Mouse (Mus musculus) v-Abl transformed pro-B cells (cell line): ENCODE results near the gene Kcna6.

Experiments
- in situ Hi-C, 2 experiments: fragments of 400-800 bp; cut with MboI; formaldehyde crosslinking; loops; one replicate each; pipeline ENCODE4 v1.15.1; 2025; ENCODE audit not compliant: unreplicated experiment in 2 of 2

Gene Kcna6

DNA sequence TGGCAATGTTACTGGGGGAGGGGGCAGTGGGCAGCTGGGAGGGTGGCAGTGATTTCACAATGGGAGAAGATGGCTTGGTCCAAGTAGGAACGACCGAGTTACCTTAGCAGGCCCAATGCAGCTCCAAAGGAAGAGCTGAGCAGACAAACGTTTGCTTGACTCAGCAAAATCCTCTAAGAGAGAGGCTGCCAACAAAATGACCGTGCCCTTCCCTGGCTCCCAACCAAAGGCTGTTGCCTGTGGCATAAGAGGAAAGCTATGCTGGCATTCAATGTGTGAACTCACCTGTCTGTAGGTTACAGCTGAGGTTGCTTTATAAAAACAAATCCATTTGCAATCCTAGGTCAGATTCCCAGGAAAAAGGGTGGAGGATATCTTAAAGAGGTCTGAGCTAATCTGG lies 3.5 kb downstream of the Kcna6 start:
- in situ Hi-C loops: no loop called here

DNA sequence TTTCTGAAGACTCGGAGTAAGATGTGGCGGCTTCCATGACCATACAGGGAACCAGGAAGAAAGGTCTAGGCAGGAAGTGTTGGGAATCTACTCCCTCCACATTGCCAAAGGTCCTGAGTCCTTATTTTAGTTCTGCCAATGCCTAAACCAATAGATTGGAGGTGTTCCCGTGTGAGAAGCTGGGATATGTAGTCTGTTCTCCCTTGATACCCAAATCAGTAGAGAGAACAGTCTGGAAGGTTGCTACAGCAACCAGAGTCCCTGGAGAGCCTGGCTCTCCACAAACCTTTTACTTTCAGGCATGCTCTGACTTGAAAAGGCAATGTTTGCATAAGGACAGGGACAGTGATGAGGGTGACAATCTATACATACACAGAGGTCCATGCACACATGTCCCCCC lies 4.7 kb downstream of the Kcna6 start:
- in situ Hi-C loops: no loop called here

DNA sequence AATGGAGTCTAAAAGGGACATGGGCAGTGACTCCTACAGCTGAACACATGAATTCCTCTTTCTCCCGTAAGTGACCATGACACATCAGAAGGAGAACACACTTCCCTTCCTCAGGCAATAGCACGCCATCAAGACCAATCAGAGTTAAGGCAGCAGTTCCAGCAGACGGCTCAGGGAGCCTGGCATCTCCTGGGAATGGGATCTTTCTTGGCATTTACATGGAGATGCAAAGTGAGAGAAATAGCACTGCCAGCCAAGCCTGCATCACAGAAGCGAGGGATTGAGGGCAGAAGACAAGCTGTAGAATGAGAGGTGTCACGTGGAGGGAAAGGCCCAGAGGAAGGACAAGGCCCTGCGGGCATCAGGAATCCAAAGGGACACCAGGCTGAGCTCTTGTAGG lies 7.8 kb downstream of the Kcna6 start:
- in situ Hi-C loops: no loop called here

DNA sequence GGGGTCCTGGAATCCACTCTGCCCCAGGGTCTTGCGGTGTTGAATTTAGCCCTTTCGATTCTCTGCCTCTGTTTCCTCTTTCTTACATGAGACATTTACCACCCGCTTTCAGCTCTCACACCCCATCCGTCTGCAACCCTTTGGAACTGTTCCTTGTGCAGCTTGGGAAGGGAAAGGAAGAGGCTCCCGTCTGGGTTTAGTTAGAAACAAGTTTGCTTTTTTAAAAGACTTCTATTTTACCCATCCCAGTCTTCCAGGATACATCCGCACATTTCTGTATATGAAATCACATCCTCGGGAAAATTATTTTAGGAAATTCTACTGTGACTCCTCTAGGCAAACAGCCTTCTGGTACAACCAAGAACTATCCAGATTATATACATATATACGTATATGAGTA lies 11.7 kb downstream of the Kcna6 start:
- in situ Hi-C loops: no loop called here

DNA sequence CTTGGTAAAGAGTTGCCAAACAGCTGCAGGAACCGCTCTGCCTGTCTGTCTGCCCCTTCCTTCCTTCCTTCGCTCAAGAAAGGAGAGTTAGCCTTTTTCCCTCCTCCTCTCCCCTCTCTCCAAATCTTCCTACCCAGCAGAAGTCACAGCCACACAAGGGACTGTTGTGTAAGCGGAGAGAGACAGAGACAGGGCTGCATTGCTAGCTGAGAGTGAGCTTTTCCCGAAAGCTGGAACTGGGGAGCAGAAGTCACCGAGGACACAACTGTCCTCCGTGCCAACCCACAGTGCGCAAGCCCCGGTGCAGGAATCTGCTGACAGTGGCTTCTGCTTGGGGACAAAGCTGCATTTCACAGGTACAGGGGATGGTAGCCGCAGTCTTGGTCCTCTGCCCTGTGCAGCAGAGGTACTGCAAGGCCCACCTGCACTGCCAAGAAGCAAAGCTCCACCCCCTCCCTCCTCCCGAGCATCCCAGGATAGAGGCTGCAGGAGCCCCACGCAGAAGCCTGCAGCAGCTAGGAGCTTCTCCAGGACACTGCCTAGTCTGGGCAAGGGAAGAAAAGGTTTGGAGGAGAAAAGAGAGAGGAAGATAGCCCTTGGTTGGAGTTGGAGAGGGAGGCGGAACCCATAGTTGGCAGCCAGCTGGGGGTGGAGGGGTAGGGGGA lies 21.9 kb downstream of the Kcna6 start:
- in situ Hi-C loops: no loop called here

DNA sequence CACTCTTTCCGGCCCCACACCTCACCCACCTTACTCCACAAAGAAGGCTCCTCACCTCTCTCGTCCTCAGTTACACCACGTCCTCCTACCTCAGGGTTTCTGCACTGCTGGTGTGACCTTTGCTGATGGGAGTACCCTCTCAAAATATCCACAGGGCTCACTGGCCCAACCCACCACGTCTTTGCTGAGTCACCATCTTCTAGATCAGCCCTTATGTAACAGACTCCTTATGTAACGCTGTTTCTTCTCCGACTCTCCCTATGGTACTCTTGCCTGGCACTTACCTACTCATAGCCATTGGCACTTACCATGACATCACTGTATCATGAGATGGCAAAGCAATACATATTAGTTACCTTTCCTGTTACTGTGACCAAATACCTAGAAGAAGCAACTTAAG lies 27.9 kb downstream of the Kcna6 start:
- in situ Hi-C loops: no loop called here

DNA sequence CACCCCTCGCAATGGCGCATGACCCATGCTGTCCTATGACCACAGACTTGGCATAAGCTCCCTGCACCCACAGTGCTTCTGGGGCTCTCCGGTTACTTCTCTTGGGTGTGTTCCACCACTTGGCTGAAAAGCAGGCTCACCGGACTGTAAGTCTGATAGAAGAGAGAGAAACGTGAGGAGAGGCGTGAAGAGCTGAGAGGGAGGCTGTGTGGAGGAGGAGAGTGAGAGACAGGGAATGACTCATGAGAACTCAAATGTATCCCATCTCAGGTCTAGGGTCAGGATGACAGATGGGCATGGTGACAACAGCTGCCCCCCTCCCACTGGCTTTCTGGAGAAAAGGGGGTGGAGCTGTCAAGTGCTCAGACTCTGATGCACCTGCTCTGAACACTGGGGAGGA lies 34.5 kb downstream of the Kcna6 start:
- in situ Hi-C loops: no loop called here

DNA sequence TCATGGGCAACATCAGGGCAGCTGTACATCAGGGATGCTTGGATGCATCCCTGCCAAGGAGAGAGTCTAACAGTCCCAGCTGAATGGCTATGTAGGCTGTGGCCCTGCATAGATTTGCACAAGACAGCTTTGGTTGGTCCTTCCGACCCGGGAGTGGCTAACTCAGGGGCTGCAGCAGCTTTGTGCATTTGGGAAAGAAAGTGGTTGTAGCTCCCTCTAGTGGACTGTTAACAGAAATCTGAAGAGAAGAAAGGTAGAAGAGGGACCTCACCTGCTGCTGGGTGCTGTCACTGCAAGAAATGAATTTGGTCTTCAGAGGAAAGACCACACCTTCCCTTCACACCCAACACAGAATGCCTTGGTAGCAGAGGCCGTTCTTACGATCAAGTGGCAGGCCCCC lies 36.0 kb downstream of the Kcna6 start:
- in situ Hi-C loops: no loop called here

DNA sequence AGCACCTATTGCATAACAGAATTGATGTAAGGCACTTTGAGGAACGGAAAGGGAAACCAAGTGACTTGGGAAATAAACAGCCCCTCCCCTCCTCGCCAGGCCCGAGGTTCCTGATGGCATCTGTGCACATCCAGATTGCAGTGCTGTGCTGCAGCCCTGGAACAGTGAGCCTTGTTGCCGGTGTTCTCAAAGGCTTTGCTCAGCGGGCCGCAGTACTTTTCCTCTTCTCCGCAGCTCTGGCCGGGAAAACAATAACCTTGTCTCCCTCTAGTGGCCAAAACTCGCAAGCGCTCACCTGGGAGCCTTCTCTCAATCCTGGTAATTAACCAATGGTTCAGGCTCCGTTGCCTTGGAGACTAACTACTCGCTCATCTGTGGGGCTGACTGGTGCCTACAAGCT lies 38.4 kb downstream of the Kcna6 start:
- in situ Hi-C loops: no loop called here

DNA sequence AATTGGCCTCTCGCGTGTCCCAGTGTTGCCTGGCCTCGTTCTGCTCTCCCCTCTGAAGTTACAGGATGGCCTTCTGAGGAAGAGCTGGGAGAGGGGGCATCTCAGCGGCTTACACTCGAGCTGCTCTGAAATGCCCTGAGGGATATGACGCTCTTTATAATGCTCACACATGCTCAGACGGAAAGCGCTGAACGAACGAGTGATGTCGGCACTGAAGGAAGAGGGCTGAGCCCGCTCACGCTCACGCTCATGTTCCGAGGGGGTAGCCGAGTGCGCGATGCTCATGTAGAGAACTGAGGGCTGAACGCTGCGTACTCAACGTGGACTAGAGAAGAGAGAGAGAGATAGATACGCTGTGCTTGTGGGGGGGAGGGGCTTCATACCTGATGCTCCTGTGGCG lies 39.3 kb downstream of the Kcna6 start:
- in situ Hi-C loops: no loop called here

DNA sequence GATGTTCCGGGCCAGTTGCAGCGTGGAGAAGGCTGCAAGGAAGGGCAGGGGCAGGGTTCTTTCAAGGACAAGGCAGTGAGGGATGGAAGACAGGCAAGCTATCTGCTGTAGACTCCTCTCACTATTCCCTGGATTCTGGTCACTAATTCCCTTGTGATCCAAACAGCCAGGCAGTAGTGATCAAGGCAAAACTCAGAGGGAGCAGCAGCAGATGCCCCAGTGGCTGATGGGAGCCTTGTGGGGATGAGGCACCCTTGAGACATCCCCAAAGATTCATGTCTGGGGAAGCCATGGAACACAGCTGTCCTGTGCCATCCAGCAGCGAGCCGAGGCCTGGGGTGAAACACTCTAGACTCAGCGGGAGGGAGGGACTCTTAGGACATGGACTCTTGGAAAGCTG lies 40.5 kb downstream of the Kcna6 start:
- in situ Hi-C loops: no loop called here

DNA sequence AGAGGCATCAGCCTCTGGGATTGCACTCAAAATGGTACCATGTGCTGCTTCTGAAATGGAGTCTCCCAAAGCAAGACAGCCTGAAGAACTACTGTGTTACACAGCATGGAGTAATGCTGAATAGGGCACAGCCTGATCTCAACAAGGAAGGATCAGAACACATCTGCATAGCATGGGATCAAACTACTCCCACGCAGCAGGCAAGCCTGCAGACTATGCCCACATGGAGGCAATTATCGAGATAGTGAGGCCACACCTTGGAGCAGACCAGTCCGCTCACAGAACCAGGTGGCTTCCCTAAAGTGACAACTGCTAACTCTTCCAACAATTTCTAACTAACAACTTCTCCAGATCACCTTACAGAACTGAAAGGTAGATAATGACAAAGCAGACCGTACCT lies 53.4 kb downstream of the Kcna6 start:
- in situ Hi-C loops: no loop called here

DNA sequence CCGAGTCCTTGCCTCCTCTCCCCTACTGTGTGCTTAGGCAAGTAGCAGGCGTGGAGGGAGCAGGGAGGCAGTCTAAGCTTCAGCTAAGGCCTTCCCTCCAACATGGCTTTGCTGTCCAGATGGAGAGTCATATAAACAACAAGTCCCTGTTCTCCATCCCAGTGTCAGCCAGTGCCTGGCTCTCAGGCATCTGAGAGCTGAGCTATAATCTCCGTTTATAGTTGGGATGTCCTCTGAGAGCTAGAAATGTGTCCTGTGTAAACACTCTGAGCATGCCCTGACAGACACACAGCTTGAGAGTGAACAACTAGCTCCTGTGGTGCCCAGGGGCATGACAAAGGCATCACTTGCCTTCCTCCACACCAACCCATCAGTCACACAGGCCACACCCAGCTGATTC lies 55.3 kb downstream of the Kcna6 start:
- in situ Hi-C loops: no loop called here

DNA sequence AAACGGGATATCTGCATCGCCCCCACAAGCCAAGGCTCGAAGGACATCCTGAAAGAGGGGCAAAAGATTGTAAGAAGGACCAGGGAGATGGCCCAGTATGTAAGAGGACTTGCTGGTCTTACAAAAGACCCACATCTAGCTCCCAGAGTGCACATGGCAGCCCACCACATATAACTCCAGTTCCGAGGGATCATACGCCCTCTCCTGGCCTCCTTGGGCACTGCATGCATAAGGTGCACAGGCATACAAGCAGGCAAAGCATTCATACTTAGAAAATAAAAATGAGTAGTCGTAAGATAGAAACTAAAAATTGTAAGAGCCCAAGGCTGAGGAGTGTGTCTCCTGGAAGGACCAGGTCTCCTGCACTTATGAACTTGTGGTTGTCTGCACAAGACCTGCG lies 61.5 kb downstream of the Kcna6 start:
- in situ Hi-C loops: no loop called here

DNA sequence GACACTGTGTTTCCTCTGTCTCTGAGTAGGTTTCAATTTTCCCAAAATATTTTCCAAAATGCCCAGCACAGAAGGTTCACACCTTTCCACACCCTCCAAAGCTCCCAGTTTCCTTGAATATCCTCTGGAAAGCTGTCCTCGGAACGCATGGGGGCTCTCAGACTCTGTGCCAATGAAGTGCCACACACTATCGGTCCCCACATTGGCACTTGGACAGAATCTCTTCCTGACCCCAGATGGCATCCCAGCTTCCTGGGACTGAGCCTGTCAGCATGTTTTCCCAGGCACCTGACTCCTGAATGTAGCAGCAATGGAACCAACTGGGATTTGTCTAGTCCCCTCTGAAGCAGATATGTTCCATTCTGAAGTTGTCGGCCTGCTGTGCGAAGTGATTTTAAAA lies 73.5 kb downstream of the Kcna6 start:
- in situ Hi-C loops: no loop called here

DNA sequence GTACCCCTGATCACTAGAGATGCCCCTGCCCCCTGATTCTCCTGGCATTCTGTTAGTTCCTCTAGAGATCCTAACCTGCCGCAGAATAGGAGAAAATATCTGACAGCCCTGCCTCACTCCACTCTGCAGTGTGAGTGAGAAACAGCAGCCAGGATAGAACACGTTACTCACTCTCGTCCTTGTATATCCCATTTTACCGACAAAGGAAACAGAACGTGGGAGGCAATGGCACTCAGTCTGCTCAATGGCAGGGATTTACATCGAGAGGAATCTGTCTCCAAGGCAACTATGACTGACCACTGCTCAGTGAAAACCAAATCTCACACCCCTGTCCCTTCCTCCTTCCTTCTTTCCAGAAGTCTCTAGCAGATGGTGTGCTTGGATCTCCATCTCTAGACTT lies 74.4 kb downstream of the Kcna6 start:
- in situ Hi-C loops: no loop called here

DNA sequence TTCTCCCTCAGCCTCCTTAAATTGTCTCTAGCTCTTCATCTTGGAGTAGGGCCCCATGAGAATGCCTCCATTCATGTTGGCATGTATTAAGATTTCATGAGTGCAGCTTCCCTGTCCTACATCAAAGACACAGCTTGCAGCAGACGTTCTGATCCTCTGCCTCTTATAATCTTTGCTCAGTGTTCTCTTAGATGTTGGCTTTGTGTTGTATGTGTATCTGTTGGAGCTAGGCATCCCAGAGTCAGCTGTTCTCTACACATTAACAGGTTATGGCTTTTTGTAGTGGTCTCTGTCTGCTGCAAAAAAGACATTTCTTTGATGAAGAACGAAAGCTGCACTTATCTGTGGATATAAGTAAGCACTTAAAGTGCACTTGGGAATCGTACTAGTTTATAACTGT lies 75.9 kb downstream of the Kcna6 start:
- in situ Hi-C loops: no loop called here
